Mouse (Mus musculus) heart, adult 2 months (tissue): ENCODE results near the gene Ksr2.

Experiments used
- CTCF ChIP-seq: fragments of 200-600 bp; IDR thresholded peaks from 2 replicates; pipeline ENCODE4 v1.8.1; 2022; ENCODE audit warnings: antibody characterized with exemption, mild to moderate bottlenecking, moderate library complexity
- EP300 ChIP-seq: fragments of 200-500 bp; IDR thresholded peaks from 2 replicates; pipeline ENCODE4 v1.6.1; 2011; ENCODE audit warnings: low read depth, low read length, control low read depth; ENCODE audit not compliant: insufficient read depth
- POLR2A ChIP-seq: fragments of 200-500 bp; IDR thresholded peaks from 2 replicates; pipeline ENCODE4 v1.6.1; 2011; ENCODE audit warnings: mild to moderate bottlenecking, low read depth, low read length, control low read depth; ENCODE audit not compliant: insufficient read depth

- TF ChIP-seq CTCF (no peak), POLR2A (no peak), EP300 (no peak)
Observed at GRCm38 (mm10) chr5:117800849-117801248, 387.0 kb downstream of the Ksr2 start.
